In the genomic region with DNA sequence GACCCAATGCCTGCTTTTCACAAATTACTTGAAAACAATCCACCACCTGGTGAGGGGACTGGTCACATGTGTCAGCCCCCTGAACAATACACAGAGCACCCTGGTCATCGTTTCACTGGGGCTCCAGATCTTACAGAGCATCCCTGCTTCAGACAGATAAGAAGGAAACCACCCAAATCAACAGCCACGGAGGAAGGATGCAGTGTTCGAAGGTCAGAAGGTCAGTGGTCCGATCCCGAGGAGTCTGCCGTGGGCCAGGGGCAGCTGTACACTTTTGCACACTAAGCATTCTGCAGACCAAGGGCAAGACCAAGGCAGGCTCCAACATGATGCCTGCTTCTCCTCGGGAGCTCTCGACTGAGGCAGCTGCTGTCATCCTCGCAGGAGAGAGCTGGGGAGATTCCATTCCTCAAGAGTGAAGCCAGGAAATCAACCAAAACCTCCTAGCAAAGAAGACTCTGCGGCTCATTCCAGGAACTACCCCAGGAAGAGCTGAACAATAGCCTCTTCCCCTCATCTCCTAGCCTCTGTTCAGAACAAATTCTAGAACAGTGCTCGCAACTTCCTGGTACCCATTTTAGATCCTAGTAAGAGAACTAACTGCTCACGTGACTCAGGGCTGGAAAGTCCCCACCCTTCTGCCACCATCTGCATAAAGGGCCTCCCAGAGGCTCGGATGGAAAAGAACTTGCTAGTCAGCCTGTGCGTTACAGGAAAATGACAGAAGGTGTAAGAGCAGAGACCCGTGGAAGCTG, we compare ENCODE assay signal across 8 mouse cellular contexts. TPM values are rescaled to one million over a fixed set of nuclear protein-coding genes. Genes with fewer than 3 reads are reported as not detected.
DNase-seq lines count a peak whose midpoint lies in the region; ATAC-seq and TF ChIP-seq lines count a peak whose summit lies in the region.

No protein-coding gene starts in this region.

- H3K4me3 ChIP-seq in left cerebral cortex, adult 2 months: no peak overlapping the region
- no peak overlapping the region for H3K4me3 ChIP-seq in embryonic facial prominence, embryonic 15.5 days (replicated peaks)
- no peak overlapping the region for H3K4me3 ChIP-seq in lung, embryonic 16.5 days (ENCODE audit: low read length)

- DNase-seq in left cerebral cortex, adult 2 months (ENCODE audit: extremely low spot score in 1 of 2, low spot score in 2 of 2): no peak
- no peak for DNase-seq in left cerebral cortex, adult 11 months (ENCODE audit: low spot score)
- peak; percentile 47 for DNase-seq in kidney, adult 18-20 months
- peak; percentile 17 to 41 for DNase-seq in thymus, postnatal 36 days
- no peak for DNase-seq in layer of hippocampus, adult 8-10 months (ENCODE audit: low spot score in 2 of 2)
- DNase-seq in adrenal gland, postnatal 10 days: no peak

- H3K4me1 ChIP-seq in embryonic facial prominence, embryonic 15.5 days: peaks cover 36% of the 10 kb centered on the region
- peaks cover 16% of the 10 kb centered on the region for H3K4me1 ChIP-seq in lung, embryonic 16.5 days (replicated peaks; ENCODE audit: control insufficient read depth, insufficient read depth, low read length)

- no peaks in the 10 kb centered on the region for H3K36me3 ChIP-seq in embryonic facial prominence, embryonic 15.5 days
- no peaks in the 10 kb centered on the region for H3K36me3 ChIP-seq in lung, embryonic 16.5 days (ENCODE audit: control insufficient read depth, insufficient read depth, low read length)

- no peak overlapping the region for H3K9ac ChIP-seq in embryonic facial prominence, embryonic 15.5 days
- H3K9ac ChIP-seq in lung, embryonic 16.5 days (ENCODE audit: low read length): no peak overlapping the region

- H3K4me2 ChIP-seq in embryonic facial prominence, embryonic 15.5 days (replicated peaks): 0 out of 2 replicates have a peak overlapping the region, but pooled peaks have one; percentile 10
- H3K4me2 ChIP-seq in lung, embryonic 16.5 days (ENCODE audit: low read depth, low read length): no peak overlapping the region

- peak overlapping the region; percentile 75 for H3K27ac ChIP-seq in left cerebral cortex, adult 2 months
- peak overlapping the region; percentile 60; the same call in 1 of the 2 replicates for H3K27ac ChIP-seq in embryonic facial prominence, embryonic 15.5 days (replicated peaks)
- H3K27ac ChIP-seq in lung, embryonic 16.5 days (ENCODE audit: low read length): peak overlapping the region; percentile 75

- intact Hi-C loops in left cerebral cortex, adult 2 months (cut with DNase I): no loop called here

- no peaks in the 10 kb centered on the region for H3K27me3 ChIP-seq in embryonic facial prominence, embryonic 15.5 days
- H3K27me3 ChIP-seq in lung, embryonic 16.5 days (ENCODE audit: control insufficient read depth, insufficient read depth, low read depth, low read length): no peaks in the 10 kb centered on the region

- 45% methylated on average over 15 of the region's 15 CpGs for WGBS in embryonic facial prominence, embryonic 15.5 days
- 46% methylated on average over 15 of the region's 15 CpGs for WGBS in lung, embryonic 16.5 days

- no peaks in the 10 kb centered on the region for H3K9me3 ChIP-seq in embryonic facial prominence, embryonic 15.5 days (replicated peaks)
- no peaks in the 10 kb centered on the region for H3K9me3 ChIP-seq in lung, embryonic 16.5 days (ENCODE audit: control insufficient read depth, low read length)

- ATAC-seq in embryonic facial prominence, embryonic 15.5 days (ENCODE audit: insufficient number of reproducible peaks, low FRiP score, low TSS enrichment, low read depth): no peak
- peak; percentile 65 for ATAC-seq in lung, embryonic 16.5 days (ENCODE audit: low read depth)

- no peak for TF ChIP-seq CTCF in left cerebral cortex, adult 2 months (IDR thresholded peaks at IDR 0.05)

RNA-seq across cellular contexts. Expression of gene Xxylt1, which starts 14.7 kb away (rescaled TPM):
- 10 to 100 TPM; 19.4 to 21.9 TPM for total RNA-seq in left cerebral cortex, adult 2 months (2021)
- polyA plus RNA-seq in embryonic facial prominence, embryonic 15.5 days (2015; fragmentation: Nextera tagmentation; extraction: Ambion mirVana): 18.3 and 18.7 TPM in 2 replicates
- polyA plus RNA-seq in lung, embryonic 16.5 days (2015; fragmentation: Nextera tagmentation; extraction: Ambion mirVana): 6.9 and 11.7 TPM in 2 replicates
- total RNA-seq in layer of hippocampus, adult 8-10 months (2022): 10 to 100 TPM; 17.9 to 21.7 (median 20.6) TPM
- 10 to 100 TPM; 12.4 to 15.6 TPM for total RNA-seq in adrenal gland, postnatal 10 days (2021)

Comparison
In these comparisons a context has a peak if more than half of its experiments do, and no peak if none do; other contexts are left out.
1. DNase-seq: peak in kidney, adult 18-20 months (single experiment) and thymus, postnatal 36 days (2 of 2); none in left cerebral cortex, adult 2 months (0 of 2), left cerebral cortex, adult 11 months (single experiment), layer of hippocampus, adult 8-10 months (0 of 2) and adrenal gland, postnatal 10 days (single experiment).
2. Peak in every context shown above with its lines, with median percentiles within 50 percentile points of each other: H3K27ac ChIP-seq.